Mouse (Mus musculus) embryonic stem cell, embryonic (primary cell): ENCODE measurements at regions not wholly inside any gene's neighbourhood (a gene's known extent, or its start where the extent isn't known, plus 50 kb on each side); places are given as distances from the start of the nearest gene placed in this dataset.

Experiments used
- CTCF ChIA-PET, 4 experiments: fragments of 300-600 bp in 2 of 4; fragments of 350-600 bp in 2 of 4; sonication (Branson Sonifier 250); formaldehyde crosslinking; loops; one replicate each; lab custom pipeline; 2022; ENCODE audit warnings: inconsistent platforms in 2 of 4; lab: Charles Lee
- POLR2A ChIA-PET, 4 experiments: fragments of 300-600 bp in 2 of 4; fragments of 350-600 bp in 2 of 4; sonication (Branson Sonifier 250); formaldehyde crosslinking; loops; one replicate each; lab custom pipeline; 2022; ENCODE audit warnings: antibody characterized with exemption in 4 of 4, inconsistent platforms in 1 of 4; lab: Charles Lee

DNA sequence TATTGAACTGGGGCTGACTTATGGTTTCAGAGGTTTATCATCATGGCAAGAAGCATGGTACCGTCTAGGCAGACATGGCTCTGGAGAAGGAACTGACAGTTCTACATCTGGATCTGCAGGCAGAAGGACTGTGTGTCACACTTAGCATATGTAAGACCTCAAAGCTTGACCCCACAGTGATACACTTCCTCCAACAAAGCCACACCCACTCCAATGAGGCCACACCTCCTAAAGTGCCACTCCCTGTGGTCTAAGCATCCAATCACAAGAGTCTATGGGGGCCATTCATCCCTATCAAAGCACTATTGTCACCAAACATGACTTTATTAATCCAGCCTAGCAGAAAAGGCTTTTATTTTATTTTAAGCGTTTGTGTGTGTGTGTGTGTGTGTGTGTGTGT, 96.2 kb upstream of the Fam3c start:
- CTCF ChIA-PET, result no interaction called here
- POLR2A ChIA-PET, result no interaction called here

- ChIA-PET POLR2A (interaction anchor here in 1 of 4 experiments (0.6 kb wide), 1 partner anchor 134 kb away, joined by 5 read pairs; no protein-coding TSS in a partner anchor), CTCF (interaction anchor here in 3 of 4 experiments (0.5 to 0.7 kb wide), 3 partner anchors 95 to 334 kb away, joined by 3 to 4 read pairs (median 4); partner anchors contain the start of gene Fam3c (in 1 of the 3))
Observed at GRCm38 (mm10) chr6:22450501-22450900, 94.5 kb upstream of the Fam3c start.

DNA sequence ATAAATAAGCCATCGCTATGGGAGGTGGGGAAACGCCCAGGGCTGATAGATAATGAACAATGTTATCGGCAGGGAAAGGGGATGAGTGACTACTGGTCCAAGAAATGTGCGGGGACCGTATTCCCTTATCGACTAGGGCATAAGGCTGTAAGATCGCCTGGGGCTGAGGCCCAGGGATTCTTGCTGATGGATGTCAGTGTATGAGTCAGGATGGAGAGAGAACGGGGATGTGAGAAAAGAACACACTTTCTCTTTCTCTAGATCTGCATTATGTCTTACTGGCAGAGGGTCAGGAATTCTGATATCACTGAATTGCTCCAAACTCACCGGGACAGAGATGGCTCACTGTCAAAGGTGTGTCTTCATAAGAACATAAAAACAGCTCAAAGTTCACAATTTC, 92.9 kb upstream of the Fam3c start:
- POLR2A ChIA-PET, result no interaction called here
- CTCF ChIA-PET, result interaction anchor here in 1 of 4 experiments (1.2 kb wide), 1 partner anchor 11 kb away, joined by 5 read pairs; no protein-coding TSS in a partner anchor

- CTCF ChIA-PET, result no interaction called here
- POLR2A ChIA-PET, result interaction anchor here in 1 of 4 experiments (0.6 kb wide), 1 partner anchor 327 kb away, joined by 4 read pairs; no protein-coding TSS in a partner anchor
Observed at GRCm38 (mm10) chr6:22447636-22448035, 91.6 kb upstream of the Fam3c start.

- ChIA-PET POLR2A (interaction anchor here in 3 of 4 experiments (0.5 to 0.6 kb wide), 3 partner anchors 86 to 327 kb away, joined by 3 to 4 read pairs (median 3); no protein-coding TSS in a partner anchor), CTCF (interaction anchor here in 2 of 4 experiments (0.6 to 2.3 kb wide), 7 partner anchors 91 to 325 kb away, joined by 3 to 6 read pairs (median 3); partner anchors contain the start of gene Fam3c (in 1 of the 2))
Observed at GRCm38 (mm10) chr6:22446621-22447310, 90.7 kb upstream of the Fam3c start.

- POLR2A ChIA-PET, result interaction anchor here in 3 of 4 experiments (0.6 to 3.0 kb wide), 6 partner anchors 42 to 136 kb away, joined by 3 to 12 read pairs (median 4); partner anchors contain the start of gene Fam3c (in 2 of the 3)
- CTCF ChIA-PET, result interaction anchor here in 2 of 4 experiments (0.7 to 2.3 kb wide), 3 partner anchors 89 to 232 kb away, joined by 4 to 7 read pairs (median 6); partner anchors contain the start of gene Fam3c (in 1 of the 2)
Observed at GRCm38 (mm10) chr6:22444856-22445255, 88.8 kb upstream of the Fam3c start.

DNA sequence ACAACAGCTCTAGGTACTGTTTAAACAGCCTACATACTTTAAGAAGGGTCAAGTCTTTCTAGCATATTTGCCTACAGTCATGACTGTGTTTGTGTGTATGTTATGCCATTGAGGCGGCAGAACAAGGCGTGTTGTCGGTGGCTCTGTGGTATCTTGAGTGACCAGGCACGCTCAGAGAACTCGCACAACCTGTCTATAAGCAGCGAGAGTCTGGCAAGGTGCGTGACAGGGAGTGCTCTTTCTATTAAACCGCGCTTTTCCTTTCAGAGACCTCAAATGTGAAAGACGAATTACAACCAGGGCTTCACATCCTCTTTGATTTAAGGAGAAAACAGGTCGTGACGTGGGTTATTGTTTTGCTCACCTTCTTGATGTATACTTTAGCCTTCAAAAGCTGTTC, 88.2 kb upstream of the Fam3c start:
- CTCF ChIA-PET, result no interaction called here

GRCm38 (mm10) chr6:22443573-22443972, 87.5 kb upstream of the Fam3c start:
- ChIA-PET CTCF (interaction anchor here in 2 of 4 experiments (1.5 to 2.2 kb wide), 3 partner anchors 88 to 322 kb away, joined by 3 to 7 read pairs (median 5); partner anchors contain the start of gene Fam3c (in 1 of the 2)), POLR2A (interaction anchor here (0.9 to 3.0 kb wide), 17 partner anchors 13 to 118 kb away, joined by 3 to 12 read pairs (median 3); partner anchors contain the start of gene Fam3c (in 4 of the 4))

More for the DNA sequence above, 88.2 kb upstream of the Fam3c start:
- POLR2A ChIA-PET, result interaction anchor here (0.7 to 3.0 kb wide), 13 partner anchors 13 to 135 kb away, joined by 3 to 12 read pairs (median 3); partner anchors contain the start of gene Fam3c (in 3 of the 4)

GRCm38 (mm10) chr6:22443170-22443569, 87.1 kb upstream of the Fam3c start:
- POLR2A ChIA-PET, result interaction anchor here (0.8 to 3.0 kb wide), 17 partner anchors 16 to 128 kb away, joined by 3 to 12 read pairs (median 3); partner anchors contain the start of gene Fam3c (in 4 of the 4)
- CTCF ChIA-PET, result interaction anchor here in 3 of 4 experiments (0.6 to 2.2 kb wide), 5 partner anchors 13 to 321 kb away, joined by 3 to 7 read pairs (median 5); partner anchors contain the start of gene Fam3c (in 2 of the 3)

GRCm38 (mm10) chr6:22442591-22442990, 86.5 kb upstream of the Fam3c start:
- ChIA-PET CTCF (interaction anchor here (0.6 to 2.2 kb wide), 6 partner anchors 12 to 321 kb away, joined by 3 to 7 read pairs (median 6); partner anchors contain the start of gene Fam3c (in 2 of the 4)), POLR2A (interaction anchor here in 3 of 4 experiments (0.8 to 3.0 kb wide), 14 partner anchors 17 to 128 kb away, joined by 3 to 12 read pairs (median 4); partner anchors contain the start of gene Fam3c (in 2 of the 3))

DNA sequence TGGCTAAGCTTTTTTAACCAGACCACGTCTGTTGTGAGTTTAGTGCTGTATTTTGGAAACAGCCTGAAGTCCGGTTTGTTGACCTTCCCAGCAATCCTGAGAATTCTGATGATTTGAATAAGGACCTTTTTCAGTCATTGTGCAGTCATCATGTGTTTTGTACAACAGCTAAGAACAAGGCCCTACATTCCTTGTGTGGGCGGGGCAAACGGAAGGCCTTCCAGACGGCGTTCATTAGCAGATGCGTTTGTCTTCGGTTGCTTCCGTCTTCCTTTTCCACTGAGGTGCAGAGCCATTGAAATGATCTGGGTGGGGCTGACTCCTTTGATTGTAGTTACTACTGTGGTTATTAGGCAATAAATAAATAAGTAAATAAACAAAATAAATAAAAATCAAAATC, 83.8 kb upstream of the Fam3c start:
- ChIA-PET CTCF (interaction anchor here in 2 of 4 experiments (0.9 to 1.2 kb wide), 2 partner anchors 84 to 157 kb away, joined by 3 to 8 read pairs; partner anchors contain the start of gene Fam3c (in 1 of the 2)), POLR2A (interaction anchor here in 3 of 4 experiments (0.6 to 1.6 kb wide), 16 partner anchors 9 to 143 kb away, joined by 3 to 8 read pairs (median 3); partner anchors contain the start of gene Fam3c (in 1 of the 3))

DNA sequence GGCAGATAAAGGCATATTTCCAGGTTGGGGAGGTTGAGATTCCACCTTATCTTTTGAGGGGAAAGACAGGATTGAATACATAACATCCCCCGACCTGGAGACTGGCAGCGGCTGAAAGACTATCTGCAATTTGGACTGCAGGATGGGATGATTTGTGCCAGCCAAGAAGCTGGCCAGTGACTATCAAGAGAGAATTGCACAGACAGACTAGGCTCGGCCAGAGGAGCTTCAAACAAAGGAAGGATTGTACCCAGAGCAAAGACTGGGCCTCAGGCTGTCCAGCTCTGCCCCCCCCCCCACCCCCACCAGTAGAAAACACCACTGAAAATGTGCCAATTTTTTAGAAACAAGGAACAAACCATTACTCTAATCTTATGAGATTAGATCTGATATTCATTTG, 73.0 kb upstream of the Fam3c start:
- POLR2A ChIA-PET, result no interaction called here
- CTCF ChIA-PET, result no interaction called here

DNA sequence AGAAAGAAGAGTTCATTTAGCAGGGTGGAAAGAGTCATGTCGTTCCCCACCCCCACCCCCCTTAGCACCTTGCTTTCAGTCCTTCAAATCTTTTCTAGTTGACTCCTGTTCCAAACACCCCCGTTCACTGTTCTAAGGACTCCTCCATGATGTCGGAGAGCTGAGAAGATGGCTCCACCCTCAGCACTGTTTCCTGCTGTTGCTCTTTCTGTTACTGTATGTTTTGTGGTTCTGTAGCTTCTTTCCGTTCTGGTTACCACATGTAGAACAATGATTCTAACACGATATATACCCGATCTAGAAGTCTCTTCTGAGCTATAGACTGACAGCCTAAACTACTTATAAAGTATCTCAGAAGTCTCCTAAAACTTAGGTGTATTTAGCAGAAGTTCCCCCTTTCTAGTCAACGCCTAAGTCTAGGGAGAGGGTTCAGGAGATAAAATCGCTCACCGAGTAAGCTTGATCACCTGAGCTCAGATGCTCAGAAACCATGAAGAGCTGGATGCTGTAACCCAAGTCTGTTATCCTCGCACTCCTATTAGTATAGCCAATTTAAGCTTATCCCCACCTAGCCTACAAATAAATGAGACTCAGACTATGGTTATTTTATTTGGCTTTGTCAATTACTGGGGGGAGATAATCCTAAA, 68.2 kb upstream of the Fam3c start:
- CTCF ChIA-PET, result no interaction called here

DNA sequence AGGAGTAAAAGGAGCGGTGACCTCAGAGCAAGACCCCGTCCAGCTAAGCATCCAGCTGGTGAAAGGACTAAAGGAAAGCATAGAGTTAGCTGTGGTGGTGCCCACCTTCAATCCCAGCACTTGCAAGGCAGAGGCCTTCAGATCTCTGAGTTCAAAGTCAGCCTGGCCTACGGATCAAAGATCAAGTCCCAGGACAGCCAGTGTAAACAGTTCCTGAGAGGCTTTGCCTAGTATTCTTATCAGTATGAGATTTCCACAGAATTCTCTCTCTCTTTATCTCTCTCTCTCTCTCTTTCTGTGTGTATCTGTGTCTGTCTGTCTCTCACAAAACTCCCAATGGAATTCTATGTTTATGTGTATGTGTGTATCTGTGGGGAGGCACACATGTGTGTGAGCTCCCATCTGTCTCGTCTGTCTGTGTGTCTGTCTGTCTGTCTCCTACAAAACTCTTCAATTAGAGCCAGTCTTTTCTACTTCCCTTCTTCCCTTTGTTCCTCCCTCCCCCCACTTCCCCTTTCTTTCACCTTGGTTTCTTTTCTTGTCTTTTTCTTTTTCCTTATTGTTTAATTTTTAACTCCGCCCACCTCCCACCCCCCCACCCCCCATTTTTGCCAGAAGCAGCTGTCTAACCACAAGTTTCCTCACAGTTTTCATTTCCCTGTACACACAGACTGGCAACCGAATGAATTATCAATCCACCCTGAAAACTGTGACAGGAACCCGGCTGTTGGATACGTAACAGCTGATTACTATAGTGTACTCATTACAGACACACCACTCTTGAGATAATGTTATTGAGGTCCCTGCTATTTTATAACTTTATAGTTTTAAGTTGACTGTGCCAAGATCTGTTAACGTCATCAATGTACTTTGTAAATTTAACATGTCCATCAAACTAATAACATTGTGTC, 67.3 kb upstream of the Fam3c start:
- CTCF ChIA-PET, result no interaction called here

More for the DNA sequence above, 68.2 kb upstream of the Fam3c start:
- POLR2A ChIA-PET, result interaction anchor here in 3 of 4 experiments (0.9 to 1.9 kb wide), 5 partner anchors 15 to 19 kb away, joined by 3 to 8 read pairs (median 4); no protein-coding TSS in a partner anchor

GRCm38 (mm10) chr6:22421551-22421950, 65.5 kb upstream of the Fam3c start:
- ChIA-PET POLR2A (no interaction called here), CTCF (no interaction called here)

More for the DNA sequence above, 67.3 kb upstream of the Fam3c start:
- POLR2A ChIA-PET, result interaction anchor here in 2 of 4 experiments (0.9 to 1.9 kb wide), 4 partner anchors 16 to 20 kb away, joined by 3 to 8 read pairs (median 4); no protein-coding TSS in a partner anchor

- ChIA-PET POLR2A (interaction anchor here in 1 of 4 experiments (0.5 kb wide), 1 partner anchor 431 kb away, joined by 4 read pairs; no protein-coding TSS in a partner anchor), CTCF (no interaction called here)
Observed at GRCm38 (mm10) chr6:22418279-22418678, 62.2 kb upstream of the Fam3c start.

- CTCF ChIA-PET, result no interaction called here
- POLR2A ChIA-PET, result no interaction called here
Observed at GRCm38 (mm10) chr6:22417189-22417588, 61.1 kb upstream of the Fam3c start.
